Mouse (Mus musculus): ENCODE measurements around the gene Gm8138.
"Not testable (repeated sequence)": the region's sequence is repeated elsewhere in the genome, so short reads cannot be mapped to it uniquely, and the experiment has no call there.

Gm8138 gene

DNA sequence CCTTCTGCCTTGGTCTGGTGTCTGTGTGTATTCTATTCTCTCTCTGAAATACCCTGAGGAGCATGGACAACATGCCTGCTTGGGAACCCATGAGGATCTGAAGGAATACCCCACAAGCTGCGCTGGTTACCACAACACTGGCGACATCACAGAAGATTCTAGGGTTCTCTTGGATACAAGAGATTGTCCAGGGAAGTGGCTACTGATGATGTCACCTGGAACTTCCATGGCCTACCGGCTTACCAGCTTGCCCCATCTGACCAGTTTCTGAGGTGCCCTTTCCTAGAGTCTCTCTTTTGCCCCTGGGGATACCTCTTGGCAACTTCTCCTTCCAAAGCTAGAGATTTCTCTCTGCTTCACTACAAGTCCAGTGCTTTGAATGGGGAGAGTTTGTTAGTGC, at the start of gene Gm8138:
Gene Gm8138, minus strand, starts transcription at position 101 of the 400 bp plus-strand sequence.
- DNase-seq (ENCODE audit: low spot score in 2 of 2): not testable (repeated sequence)

DNA sequence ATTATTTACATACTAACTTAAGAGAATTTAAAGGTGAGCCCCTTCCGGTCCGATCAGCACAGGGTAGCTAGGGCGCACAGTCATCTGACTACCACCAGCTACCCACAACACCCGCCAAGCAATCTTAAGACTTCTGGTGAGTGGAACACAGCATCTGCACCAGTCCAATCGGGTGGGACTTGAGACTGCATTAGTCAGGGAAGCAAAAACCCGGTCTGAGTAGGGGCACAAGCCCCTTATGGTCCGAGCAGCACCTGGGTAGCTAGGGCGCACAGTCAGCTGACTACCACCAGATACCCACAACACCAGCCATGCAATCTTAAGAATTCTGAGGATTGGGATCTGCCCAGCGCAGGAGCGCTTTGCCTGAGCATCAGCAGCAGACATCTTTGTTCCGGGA, 54.4 kb downstream of the Gm8138 start:
- peak; percentile 26 to 64 for DNase-seq (ENCODE audit: low spot score in 2 of 2)
